Mouse (Mus musculus) limb, embryonic 15.5 days (tissue): Measurements from ENCODE around the gene Inca1. TPM values are rescaled to one million over a fixed set of nuclear protein-coding genes. Genes with fewer than 3 reads are reported as not detected.

Source experiments
- ATAC-seq: fragments of 200-750 bp; cut with Nextera tagmentation; 2 replicates; pipeline ENCODE4 v1.8.0; 2017; ENCODE audit warnings: low read depth, moderate TSS enrichment; ENCODE audit not compliant: insufficient number of reproducible peaks, low FRiP score, low TSS enrichment
- H3K27ac ChIP-seq: fragments of 300-500 bp; sonication (generic); 2 replicates; pipeline ENCODE4 v1.5.1; 2015; ENCODE audit warnings: moderate library complexity, mild to moderate bottlenecking, inconsistent platforms
- H3K27me3 ChIP-seq: fragments of 300-500 bp; sonication (generic); 2 replicates; pipeline ENCODE4 v1.6.1; 2015; ENCODE audit warnings: inconsistent platforms
- H3K36me3 ChIP-seq: fragments of 300-500 bp; sonication (generic); 2 replicates; pipeline ENCODE4 v1.6.1; 2015; ENCODE audit warnings: inconsistent platforms
- H3K4me1 ChIP-seq: fragments of 300-500 bp; sonication (generic); 2 replicates; pipeline ENCODE4 v1.6.1; 2015; ENCODE audit warnings: inconsistent platforms
- H3K4me2 ChIP-seq: fragments of 300-500 bp; sonication (generic); 2 replicates; pipeline ENCODE4 v1.6.1; 2015; ENCODE audit warnings: mild to moderate bottlenecking, inconsistent platforms
- H3K4me3 ChIP-seq: fragments of 300-500 bp; sonication (generic); 2 replicates; pipeline ENCODE4 v1.5.1; 2015; ENCODE audit warnings: mild to moderate bottlenecking, inconsistent platforms
- H3K9ac ChIP-seq: fragments of 300-500 bp; sonication (generic); 2 replicates; pipeline ENCODE4 v1.6.1; 2015; ENCODE audit warnings: inconsistent platforms
- H3K9me3 ChIP-seq: fragments of 300-500 bp; sonication (generic); 2 replicates; pipeline ENCODE4 v1.6.1; 2016; ENCODE audit warnings: inconsistent platforms
- WGBS: fragments of 180-500 bp; shearing (Covaris S2); methylation state at CpG from one replicate; pipeline ENCODE4 v1.1.7; 2015; 5-methylcytosine and 5-hydroxymethylcytosine counted together
- polyA plus RNA-seq: library from polyadenylated mRNA; unstranded; fragments of >200 nt; fragmentation: Nextera tagmentation; extraction: Ambion mirVana; gene quantifications from 2 replicates; pipeline ENCODE4 v1.2.1, GENCODE M21; 2015

Gene Inca1
- polyA plus RNA-seq, 1 experiment from 2014 or later: 0.91 TPM

DNA sequence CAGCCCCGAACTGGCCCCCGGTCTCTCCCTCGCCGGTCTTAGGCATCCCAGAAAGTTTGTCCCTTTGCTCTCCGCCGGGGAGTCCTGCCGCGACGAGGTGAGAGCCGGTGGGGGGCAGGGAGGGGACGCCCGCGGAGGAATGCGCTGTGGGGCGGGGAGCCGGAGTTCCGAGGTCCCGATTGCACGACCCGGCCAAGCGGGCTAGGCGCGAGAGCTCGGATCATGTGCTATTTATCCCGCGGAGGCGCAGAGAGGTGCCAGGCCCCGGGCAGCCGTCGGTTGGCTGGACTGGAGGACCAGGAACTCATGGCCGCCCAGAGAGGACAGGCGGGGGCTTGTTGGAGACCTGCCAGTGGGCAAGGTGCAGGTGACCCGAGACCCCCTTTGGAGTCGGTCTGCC is 658 bp upstream of the Inca1 start:
- peak overlapping the region; percentile 92 for H3K4me3 ChIP-seq

GRCm38 (mm10) chr11:70699051-70699450 is 904 bp downstream of the Inca1 start:
- H3K9ac ChIP-seq: no peak overlapping the region
- ATAC-seq: no peak
- WGBS: 70% methylated on average over 2 of the region's 2 CpGs
- no peaks in the 10 kb centered on the region for H3K27me3 ChIP-seq
- H3K36me3 ChIP-seq: peaks cover 10% of the 10 kb centered on the region
- no peak overlapping the region for H3K27ac ChIP-seq
- H3K4me3 ChIP-seq: no peak overlapping the region
- H3K9me3 ChIP-seq: no peaks in the 10 kb centered on the region
- H3K4me1 ChIP-seq: peaks cover 29% of the 10 kb centered on the region
- no peak overlapping the region for H3K4me2 ChIP-seq

More for the DNA sequence above, 658 bp upstream of the Inca1 start:
- H3K36me3 ChIP-seq: peaks cover 26% of the 10 kb centered on the region
- H3K4me2 ChIP-seq: peak overlapping the region; percentile 86
- no peaks in the 10 kb centered on the region for H3K27me3 ChIP-seq
- peak; percentile 25 for ATAC-seq
- peak overlapping the region; percentile 97 for H3K27ac ChIP-seq
- peak overlapping the region; percentile 93 for H3K9ac ChIP-seq
- no peaks in the 10 kb centered on the region for H3K9me3 ChIP-seq
- under 1% methylated on average over 34 of the region's 34 CpGs for WGBS
- H3K4me1 ChIP-seq: peaks cover 29% of the 10 kb centered on the region

GRCm38 (mm10) chr11:70697376-70697775 is 2.6 kb downstream of the Inca1 start:
- WGBS: 72% methylated on average over 3 of the region's 3 CpGs
- no peaks in the 10 kb centered on the region for H3K9me3 ChIP-seq
- no peaks in the 10 kb centered on the region for H3K27me3 ChIP-seq

DNA sequence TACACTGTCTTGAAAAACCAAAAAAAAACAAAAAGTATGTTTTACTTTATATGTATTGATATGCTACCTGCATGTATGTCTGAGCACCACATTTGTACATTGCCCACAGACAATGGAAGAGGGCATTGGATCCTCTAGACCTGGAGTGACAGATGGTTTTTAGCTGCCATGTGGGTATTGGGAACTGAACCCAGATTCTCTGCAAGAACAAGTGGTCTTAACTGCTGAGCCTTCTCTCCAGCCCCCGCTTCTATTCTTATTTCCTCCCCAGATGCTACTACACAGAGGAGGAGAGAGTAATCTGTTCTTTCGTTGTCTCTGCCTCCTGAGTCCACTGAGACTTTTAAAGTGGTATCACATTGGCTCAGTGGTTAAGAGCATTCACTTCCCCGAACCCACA is 6.5 kb downstream of the Inca1 start:
- WGBS: 69% methylated on average over 3 of the region's 3 CpGs
- no peak for ATAC-seq
- Histone ChIP-seq H3K4me3 (no peak overlapping the region), H3K36me3 (no peaks in the 10 kb centered on the region), H3K9ac (no peak overlapping the region), H3K4me1 (peaks cover 6% of the 10 kb centered on the region), H3K27ac (no peak overlapping the region), H3K27me3 (no peaks in the 10 kb centered on the region), H3K9me3 (no peaks in the 10 kb centered on the region), H3K4me2 (no peak overlapping the region)

More at GRCm38 (mm10) chr11:70697376-70697775, 2.6 kb downstream of the Inca1 start:
- H3K27ac ChIP-seq: no peak overlapping the region
- H3K4me3 ChIP-seq: no peak overlapping the region
- no peak for ATAC-seq
- H3K9ac ChIP-seq: no peak overlapping the region
- H3K4me2 ChIP-seq: no peak overlapping the region
- peaks cover 18% of the 10 kb centered on the region for H3K4me1 ChIP-seq
- H3K36me3 ChIP-seq: no peaks in the 10 kb centered on the region

DNA sequence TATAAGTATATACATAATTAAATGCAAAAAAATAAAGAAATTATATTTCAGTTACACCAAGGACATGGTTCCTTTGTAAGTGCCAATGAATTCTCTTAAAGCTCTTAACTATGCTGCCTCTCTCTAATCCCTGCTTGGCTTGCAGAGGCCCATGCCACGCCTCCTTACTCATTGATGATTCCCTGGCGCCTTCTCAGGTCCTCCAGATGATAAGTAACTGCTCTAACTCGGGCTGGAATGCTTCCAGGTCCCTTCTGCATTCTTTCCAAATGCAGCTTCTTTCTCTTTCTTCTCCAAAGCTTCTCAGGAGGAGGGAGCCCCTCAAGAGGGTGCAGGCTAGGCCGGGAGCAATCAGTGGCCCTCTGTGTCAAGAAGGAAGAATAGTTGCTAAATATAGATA is 10.4 kb downstream of the Inca1 start:
- Histone ChIP-seq H3K27me3 (no peaks in the 10 kb centered on the region), H3K9me3 (no peaks in the 10 kb centered on the region), H3K36me3 (peaks cover 10% of the 10 kb centered on the region), H3K4me2 (no peak overlapping the region), H3K4me1 (peaks cover 23% of the 10 kb centered on the region), H3K4me3 (no peak overlapping the region), H3K27ac (no peak overlapping the region), H3K9ac (no peak overlapping the region)
- ATAC-seq: no peak
- 57% methylated on average over 4 of the region's 4 CpGs for WGBS

DNA sequence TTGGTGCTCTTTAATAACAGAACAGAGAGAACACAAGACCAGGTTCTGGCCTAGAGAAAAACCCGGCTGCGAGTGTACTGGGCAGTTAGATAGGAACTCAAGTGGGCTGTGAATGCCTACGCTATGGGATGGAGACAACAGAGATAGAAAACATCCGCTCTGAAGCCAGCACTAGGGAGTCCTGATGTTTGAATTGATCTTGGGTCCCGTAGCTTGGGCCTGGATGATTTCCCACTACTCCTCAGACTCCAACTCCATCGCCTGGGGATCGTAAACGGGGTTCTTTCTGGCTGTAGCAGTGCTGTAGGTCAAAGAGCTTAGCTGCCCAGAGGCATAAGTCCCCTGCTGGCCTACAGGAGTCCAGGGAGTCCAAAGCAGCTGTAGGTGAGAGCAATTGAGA is 11.6 kb downstream of the Inca1 start:
- H3K27me3 ChIP-seq: no peaks in the 10 kb centered on the region
- H3K4me1 ChIP-seq: peaks cover 23% of the 10 kb centered on the region
- 17% methylated on average over 8 of the region's 8 CpGs for WGBS
- peaks cover 22% of the 10 kb centered on the region for H3K36me3 ChIP-seq
- H3K4me2 ChIP-seq: peak overlapping the region; percentile 77
- peak overlapping the region; percentile 73; the same call in 1 of the 2 replicates for H3K9ac ChIP-seq
- no peak for ATAC-seq
- peak overlapping the region; percentile 68 for H3K4me3 ChIP-seq
- no peaks in the 10 kb centered on the region for H3K9me3 ChIP-seq
- peak overlapping the region; percentile 90 for H3K27ac ChIP-seq

DNA sequence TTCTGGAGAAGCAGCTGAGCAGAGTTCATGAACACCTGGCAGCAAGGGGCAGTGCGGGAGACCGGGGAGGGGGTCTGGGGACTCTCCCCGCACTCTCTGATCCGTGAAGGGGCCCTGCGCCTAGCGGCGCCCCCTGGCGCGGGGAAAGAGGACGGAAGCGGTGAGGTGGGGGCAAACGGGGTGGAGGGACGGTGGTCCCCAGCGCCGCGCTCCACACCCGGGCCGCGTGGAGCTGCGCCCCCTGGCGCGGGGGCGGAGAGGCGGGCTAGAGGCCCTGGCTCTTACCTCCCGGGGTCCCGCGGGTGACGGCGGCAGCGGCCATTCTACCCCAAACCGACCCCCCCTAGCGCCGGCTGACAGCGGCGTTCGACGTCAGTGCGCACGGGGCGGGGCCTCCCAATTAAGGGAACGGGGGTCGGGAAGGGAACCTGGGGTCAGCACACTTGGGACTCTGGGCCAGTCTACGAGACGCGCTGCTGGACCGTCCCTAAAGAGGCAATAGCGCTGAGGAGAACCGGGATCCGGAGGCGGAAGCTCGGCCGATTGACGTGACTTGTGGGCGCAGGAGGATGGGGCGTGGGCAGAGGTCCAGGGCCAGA is 12.3 kb downstream of the Inca1 start, which contains the start of gene Camta2:
Gene Camta2, minus strand, starts transcription at position 505 of the 599 bp plus-strand sequence.
- WGBS: under 1% methylated on average over 53 of the region's 55 CpGs
- Histone ChIP-seq H3K27ac (peak within 1 kb of the TSS; percentile 90), H3K4me2 (peak within 1 kb of the TSS; percentile 77), H3K36me3 (peaks cover 29% of the 10 kb centered on the region), H3K4me3 (peak within 1 kb of the TSS; percentile 68), H3K4me1 (peaks cover 23% of the 10 kb centered on the region), H3K9ac (peak within 1 kb of the TSS; percentile 73), H3K9me3 (no peaks in the 10 kb centered on the region), H3K27me3 (no peaks in the 10 kb centered on the region)
- peak; percentile 74; the same call in 1 of the 2 replicates for ATAC-seq

- H3K4me1 ChIP-seq: peaks cover 26% of the 10 kb centered on the region
- H3K4me2 ChIP-seq: peak overlapping the region; percentile 77
- H3K9me3 ChIP-seq: no peaks in the 10 kb centered on the region
- H3K4me3 ChIP-seq: peak overlapping the region; percentile 68
- peaks cover 35% of the 10 kb centered on the region for H3K36me3 ChIP-seq
- ATAC-seq: peak; percentile 50
- H3K9ac ChIP-seq: peak overlapping the region; percentile 73
- 2% methylated on average over 16 of the region's 16 CpGs for WGBS
- H3K27ac ChIP-seq: peak overlapping the region; percentile 90
- H3K27me3 ChIP-seq: no peaks in the 10 kb centered on the region
Observed at GRCm38 (mm10) chr11:70686901-70687566, 12.9 kb downstream of the Inca1 start.

- whole genome bisulfite sequencing: 90% methylated on average over 5 of the region's 5 CpGs
- H3K9ac ChIP-seq: no peak overlapping the region
Observed at GRCm38 (mm10) chr11:70683640-70684039, 16.3 kb downstream of the Inca1 start.

DNA sequence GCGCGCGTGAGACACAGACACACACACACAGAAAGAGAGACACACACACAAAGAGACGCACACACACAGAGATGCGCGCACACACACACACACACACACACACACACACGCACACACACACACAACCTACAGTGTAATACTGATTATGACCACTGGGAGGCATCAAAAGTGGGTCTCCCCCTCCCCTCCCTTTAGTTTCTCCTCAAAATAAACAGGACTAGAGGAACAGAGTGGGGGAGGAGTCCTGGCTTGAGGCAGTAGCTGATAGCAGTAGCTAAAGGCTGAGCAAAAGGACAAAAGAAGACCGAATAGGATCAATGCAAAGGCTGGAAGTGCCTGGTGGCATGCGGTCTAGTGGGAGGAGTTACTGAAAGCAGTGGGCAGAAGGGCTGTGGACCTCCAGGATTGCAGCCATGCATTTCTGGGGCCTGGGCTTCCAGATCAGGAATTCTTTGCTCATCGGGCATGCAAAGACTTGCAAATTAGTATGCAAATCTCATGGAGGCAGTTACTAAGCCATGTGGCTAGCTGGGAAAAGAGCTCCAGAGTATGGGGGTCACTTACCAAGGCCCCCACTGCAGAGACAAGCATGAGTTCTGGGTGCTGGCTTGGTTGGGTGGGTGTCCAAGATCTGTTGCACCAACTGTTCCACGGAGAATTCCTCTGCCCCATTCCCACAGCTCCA is 17.9 kb downstream of the Inca1 start:
- ATAC-seq: no peak
- Histone ChIP-seq H3K4me3 (no peak overlapping the region), H3K27ac (no peak overlapping the region)

More at GRCm38 (mm10) chr11:70683640-70684039, 16.3 kb downstream of the Inca1 start:
- Histone ChIP-seq H3K4me1 (peaks cover 24% of the 10 kb centered on the region), H3K9me3 (no peaks in the 10 kb centered on the region), H3K27ac (no peak overlapping the region), H3K4me3 (no peak overlapping the region), H3K36me3 (peaks cover 64% of the 10 kb centered on the region), H3K27me3 (no peaks in the 10 kb centered on the region), H3K4me2 (no peak overlapping the region)
- no peak for ATAC-seq

DNA sequence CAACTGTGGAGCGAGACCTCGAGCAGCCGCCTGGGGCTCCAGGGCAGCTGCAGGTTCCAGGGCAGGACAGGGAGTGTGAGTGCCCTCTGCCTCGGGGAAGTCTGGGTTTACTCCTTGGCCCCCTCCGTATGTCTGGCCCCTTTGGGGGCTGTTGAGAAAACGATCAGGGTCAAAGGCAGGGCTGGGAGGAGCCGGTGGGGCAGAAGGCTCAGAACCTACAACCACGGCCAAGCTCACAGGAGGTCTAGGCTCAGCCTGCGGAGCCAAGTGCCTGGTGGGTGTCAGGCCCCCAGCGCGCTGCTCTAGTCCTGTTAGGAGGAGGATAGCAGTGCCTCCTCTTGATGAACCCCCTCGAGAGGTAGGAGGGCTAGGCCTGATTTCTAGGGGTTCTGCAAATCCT is 18.8 kb downstream of the Inca1 start:
- no peak for ATAC-seq
- H3K9me3 ChIP-seq: no peaks in the 10 kb centered on the region
- peaks cover 6% of the 10 kb centered on the region for H3K4me1 ChIP-seq
- H3K27me3 ChIP-seq: no peaks in the 10 kb centered on the region
- no peak overlapping the region for H3K4me3 ChIP-seq
- H3K9ac ChIP-seq: no peak overlapping the region
- peaks cover 79% of the 10 kb centered on the region for H3K36me3 ChIP-seq
- no peak overlapping the region for H3K27ac ChIP-seq
- H3K4me2 ChIP-seq: no peak overlapping the region
- 71% methylated on average over 12 of the region's 12 CpGs for WGBS

More for the DNA sequence above, 17.9 kb downstream of the Inca1 start:
- H3K9me3 ChIP-seq: no peaks in the 10 kb centered on the region
- H3K36me3 ChIP-seq: peaks cover 70% of the 10 kb centered on the region
- H3K4me1 ChIP-seq: peaks cover 15% of the 10 kb centered on the region
- H3K9ac ChIP-seq: no peak overlapping the region
- 30% methylated on average over 11 of the region's 11 CpGs for WGBS
- no peak overlapping the region for H3K4me2 ChIP-seq
- no peaks in the 10 kb centered on the region for H3K27me3 ChIP-seq

DNA sequence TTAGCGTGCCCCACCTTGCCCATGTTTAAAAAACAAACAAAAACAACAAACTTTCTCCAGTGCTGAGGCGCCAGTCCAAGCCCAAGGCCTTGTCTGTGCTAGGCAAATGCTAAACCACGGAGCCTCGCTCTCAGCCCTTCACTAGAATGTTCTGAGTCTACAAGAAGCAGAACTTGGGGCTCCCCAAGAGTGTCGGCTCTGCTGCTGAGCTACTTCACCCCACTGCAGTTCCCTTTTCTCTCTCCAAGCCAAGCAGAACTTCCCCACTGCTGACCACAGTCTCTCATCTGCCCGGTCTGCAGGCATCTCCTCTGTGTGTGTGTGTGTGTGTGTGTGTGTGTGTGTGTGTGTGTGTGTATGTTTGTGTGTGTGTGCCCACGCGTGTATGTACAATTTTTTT is 20.1 kb downstream of the Inca1 start:
- Histone ChIP-seq H3K9me3 (no peaks in the 10 kb centered on the region), H3K36me3 (peaks cover 85% of the 10 kb centered on the region), H3K4me2 (no peak overlapping the region), H3K4me3 (no peak overlapping the region), H3K4me1 (peaks cover 5% of the 10 kb centered on the region), H3K27me3 (no peaks in the 10 kb centered on the region), H3K27ac (no peak overlapping the region), H3K9ac (no peak overlapping the region)
- ATAC-seq: no peak
- 89% methylated on average over 8 of the region's 8 CpGs for WGBS
